Mouse (Mus musculus) hindbrain, postnatal 0 days (tissue): ENCODE measurements around the gene Nfic. TPM values are rescaled to one million over a fixed set of nuclear protein-coding genes. Genes with fewer than 3 reads are reported as not detected.

Source experiments
- ATAC-seq: fragments of 200-750 bp; cut with Nextera tagmentation; 2 replicates; pipeline ENCODE4 v1.8.0; 2017; ENCODE audit warnings: mild to moderate bottlenecking, moderate TSS enrichment, moderate library complexity
- DNase-seq: peaks from one replicate; pipeline ENCODE4 v3.0.0-alpha.2; 2015; ENCODE audit warnings: low spot score
- H3K27ac ChIP-seq: fragments of 300-500 bp; sonication (generic); 2 replicates; pipeline ENCODE4 v1.5.1; 2014; ENCODE audit warnings: mild to moderate bottlenecking
- H3K27me3 ChIP-seq: fragments of 300-500 bp; sonication (generic); 2 replicates; pipeline ENCODE4 v1.6.1; 2014; ENCODE audit warnings: low read length, mixed read lengths; ENCODE audit not compliant: insufficient read depth
- H3K36me3 ChIP-seq: fragments of 300-500 bp; sonication (generic); 2 replicates; pipeline ENCODE4 v1.6.1; 2014; ENCODE audit warnings: low read length, mixed read lengths; ENCODE audit not compliant: insufficient read depth
- H3K4me1 ChIP-seq: fragments of 300-500 bp; sonication (generic); 2 replicates; pipeline ENCODE4 v1.6.1; 2014; ENCODE audit warnings: antibody characterized with exemption, low read length, mixed read lengths; ENCODE audit not compliant: insufficient read depth
- H3K4me2 ChIP-seq: fragments of 300-500 bp; sonication (generic); 2 replicates; pipeline ENCODE4 v1.6.1; 2014; ENCODE audit warnings: low read depth, mild to moderate bottlenecking, low read length, moderate library complexity, mixed read lengths
- H3K4me3 ChIP-seq: fragments of 300-500 bp; sonication (generic); 2 replicates; pipeline ENCODE4 v1.5.1; 2014; ENCODE audit warnings: low read length
- H3K9ac ChIP-seq: fragments of 300-500 bp; sonication (generic); replicated peaks from 2 replicates; pipeline ENCODE4 v1.6.1; 2014; ENCODE audit warnings: mild to moderate bottlenecking, low read length, moderate library complexity, mixed read lengths
- H3K9me3 ChIP-seq: fragments of 300-500 bp; sonication (generic); 2 replicates; pipeline ENCODE4 v1.6.1; 2016; ENCODE audit warnings: low read length, mixed read lengths
- CTCF ChIP-seq: IDR thresholded peaks from 2 replicates; pipeline ENCODE4 v1.5.1; 2016; ENCODE audit warnings: antibody characterized with exemption, control low read depth, low read depth
- WGBS: fragments of 180-500 bp; shearing (Covaris S2); extraction: QIAGEN DNeasy Blood & Tissue Kit; methylation state at CpG from one replicate; pipeline ENCODE4 v1.1.7; 2014; 5-methylcytosine and 5-hydroxymethylcytosine counted together
- polyA plus RNA-seq: library from polyadenylated mRNA; unstranded; fragments of >200 nt; fragmentation: Nextera tagmentation; extraction: Ambion mirVana; gene quantifications from 2 replicates; pipeline ENCODE4 v1.2.1, GENCODE M21; 2015
- total RNA-seq: library from RNA; depleted of rRNA; stranded (reverse); fragments of >200 nt; gene quantifications from 2 replicates; pipeline ENCODE4 v1.2.3, GENCODE M21; 2014

The Nfic gene
- total and polyA plus RNA-seq, 2 experiments from 2014 or later, result 26.5 to 33.8 TPM

- H3K4me1 ChIP-seq, result peaks cover 15% of the 10 kb centered on the region
- H3K9me3 ChIP-seq, result no peaks in the 10 kb centered on the region
- ATAC-seq, result no peak
- no peak overlapping the region for H3K4me2 ChIP-seq
- H3K36me3 ChIP-seq, result peaks cover 39% of the 10 kb centered on the region
- H3K9ac ChIP-seq, result 0 out of 2 replicates have a peak overlapping the region, but pooled peaks have one; percentile 13
- H3K27ac ChIP-seq, result no peak overlapping the region
- no peak for DNase-seq
- no peaks in the 10 kb centered on the region for H3K27me3 ChIP-seq
- peak; percentile 43; the same call in 1 of the 2 replicates for TF ChIP-seq CTCF
- WGBS, result 81% methylated on average over 8 of the region's 8 CpGs
- H3K4me3 ChIP-seq, result no peak overlapping the region
Measured at GRCm38 (mm10) chr10:81493601-81494220, 38.3 kb upstream of the Nfic start.

GRCm38 (mm10) chr10:81492606-81493240, 37.3 kb upstream of the Nfic start:
- Histone ChIP-seq H3K4me1 (peaks cover 15% of the 10 kb centered on the region), H3K4me3 (no peak overlapping the region), H3K36me3 (peaks cover 49% of the 10 kb centered on the region), H3K4me2 (no peak overlapping the region), H3K9me3 (no peaks in the 10 kb centered on the region), H3K9ac (no peak overlapping the region), H3K27ac (no peak overlapping the region), H3K27me3 (no peaks in the 10 kb centered on the region)
- WGBS, result 87% methylated on average over 11 of the region's 11 CpGs
- DNase-seq (no peak), ATAC-seq (no peak)
- TF ChIP-seq CTCF, result no peak

GRCm38 (mm10) chr10:81491018-81491417, 35.6 kb upstream of the Nfic start:
- Histone ChIP-seq H3K4me2 (no peak overlapping the region), H3K4me3 (no peak overlapping the region), H3K9me3 (no peaks in the 10 kb centered on the region), H3K27ac (no peak overlapping the region), H3K36me3 (peaks cover 58% of the 10 kb centered on the region), H3K9ac (no peak overlapping the region), H3K4me1 (peaks cover 10% of the 10 kb centered on the region), H3K27me3 (no peaks in the 10 kb centered on the region)
- WGBS, result 97% methylated on average over 9 of the region's 9 CpGs
- DNase-seq (no peak), ATAC-seq (no peak)
- no peak for TF ChIP-seq CTCF

- WGBS, result 80% methylated on average over 14 of the region's 14 CpGs
- ATAC-seq, result no peak
- Histone ChIP-seq H3K4me1 (peaks cover 5% of the 10 kb centered on the region), H3K9me3 (no peaks in the 10 kb centered on the region), H3K4me3 (no peak overlapping the region), H3K4me2 (no peak overlapping the region), H3K27me3 (no peaks in the 10 kb centered on the region), H3K27ac (no peak overlapping the region), H3K36me3 (peaks cover 58% of the 10 kb centered on the region), H3K9ac (no peak overlapping the region)
- DNase-seq, result no peak
- no peak for TF ChIP-seq CTCF
Measured at GRCm38 (mm10) chr10:81489941-81490340, 34.5 kb upstream of the Nfic start.

GRCm38 (mm10) chr10:81488081-81488480, 32.6 kb upstream of the Nfic start:
- no peak overlapping the region for H3K4me2 ChIP-seq
- H3K36me3 ChIP-seq, result peaks cover 58% of the 10 kb centered on the region
- TF ChIP-seq CTCF, result 0 out of 2 replicates have a peak, but pooled peaks have one; percentile 2
- no peaks in the 10 kb centered on the region for H3K27me3 ChIP-seq
- no peak overlapping the region for H3K9ac ChIP-seq
- no peak overlapping the region for H3K4me3 ChIP-seq
- no peaks in the 10 kb centered on the region for H3K9me3 ChIP-seq
- no peak for ATAC-seq
- H3K27ac ChIP-seq, result no peak overlapping the region
- WGBS, result 85% methylated on average over 11 of the region's 11 CpGs
- DNase-seq, result no peak
- no peaks in the 10 kb centered on the region for H3K4me1 ChIP-seq

GRCm38 (mm10) chr10:81486496-81486895, 31.1 kb upstream of the Nfic start:
- no peaks in the 10 kb centered on the region for H3K9me3 ChIP-seq
- no peaks in the 10 kb centered on the region for H3K4me1 ChIP-seq
- H3K4me2 ChIP-seq, result no peak overlapping the region
- TF ChIP-seq CTCF, result no peak
- H3K9ac ChIP-seq, result no peak overlapping the region
- no peak overlapping the region for H3K4me3 ChIP-seq
- no peak overlapping the region for H3K27ac ChIP-seq
- 73% methylated on average over 10 of the region's 10 CpGs for WGBS
- no peak for DNase-seq
- peaks cover 45% of the 10 kb centered on the region for H3K36me3 ChIP-seq
- ATAC-seq, result no peak
- no peaks in the 10 kb centered on the region for H3K27me3 ChIP-seq

GRCm38 (mm10) chr10:81485479-81486018, 30.1 kb upstream of the Nfic start:
- H3K27ac ChIP-seq, result no peak overlapping the region
- no peak for ATAC-seq
- H3K9me3 ChIP-seq, result no peaks in the 10 kb centered on the region
- 0 out of 2 replicates have a peak, but pooled peaks cover 1% of the 10 kb centered on the region for H3K4me1 ChIP-seq
- WGBS, result 78% methylated on average over 7 of the region's 7 CpGs
- H3K4me3 ChIP-seq, result no peak overlapping the region
- no peak for TF ChIP-seq CTCF
- H3K36me3 ChIP-seq, result peaks cover 36% of the 10 kb centered on the region
- no peak overlapping the region for H3K9ac ChIP-seq
- no peaks in the 10 kb centered on the region for H3K27me3 ChIP-seq
- no peak overlapping the region for H3K4me2 ChIP-seq
- no peak for DNase-seq
